Mouse (Mus musculus) spleen, postnatal 0 days (tissue): ENCODE measurements around the gene Fibp. TPM values are rescaled to one million over a fixed set of nuclear protein-coding genes. Genes with fewer than 3 reads are reported as not detected.

ENCODE experiments used
- polyA plus RNA-seq: library from polyadenylated mRNA; unstranded; fragments of >200 nt; fragmentation: Nextera tagmentation; extraction: Ambion mirVana; gene quantifications from 2 replicates; pipeline ENCODE4 v1.2.1, GENCODE M21; 2015

Gene Fibp
- polyA plus RNA-seq, result 55.0 and 60.8 TPM in 2 replicates

GRCm38 (mm10) chr19:5460465-5460911, at the start of gene Fibp:
Fibp (plus strand) TSS chr19:5460615.

GRCm38 (mm10) chr19:5424782-5425741, 35.4 kb upstream of the Fibp start, which contains the start of the genes Drap1 and AI837181:
Drap1 (minus strand) TSS chr19:5424979.
AI837181 (plus strand) TSS chr19:5425144.

GRCm38 (mm10) chr19:5447515-5448353, 12.7 kb upstream of the Fibp start, which contains the start of gene Fosl1:
Fosl1 (plus strand) TSS chr19:5447547.

GRCm38 (mm10) chr19:5457746-5458442, 2.5 kb upstream of the Fibp start, which contains the start of gene Ccdc85b:
Ccdc85b (minus strand) TSS chr19:5457894.

GRCm38 (mm10) chr19:5468374-5468773, 8.0 kb downstream of the Fibp start, which contains the start of gene Ctsw:
Ctsw (minus strand) TSS chr19:5468507.

GRCm38 (mm10) chr19:5473720-5474119, 13.3 kb downstream of the Fibp start, which contains the start of gene Efemp2:
Efemp2 (plus strand) TSS chr19:5473954.

GRCm38 (mm10) chr19:5487768-5488550, 27.5 kb downstream of the Fibp start, which contains the start of gene Mus81:
Mus81 (minus strand) TSS chr19:5488402.

GRCm38 (mm10) chr19:5490313-5490897, 30.0 kb downstream of the Fibp start, which contains the start of gene Cfl1:
Cfl1 (plus strand) TSS chr19:5490455.

GRCm38 (mm10) chr19:5503687-5504086, 43.3 kb downstream of the Fibp start, which contains the start of gene 1700020D05Rik:
1700020D05Rik (minus strand) TSS chr19:5503787.

GRCm38 (mm10) chr19:5510031-5511026, 49.9 kb downstream of the Fibp start, which contains the start of gene Snx32:
Snx32 (minus strand) TSS chr19:5510538.

Other genes with a start within 250 kb of the Fibp start
- gene Pacs1, start 187.5 kb upstream of the Fibp start, polyA plus RNA-seq, result 9.6 and 10.2 TPM in 2 replicates
- 172 and 197 TPM in 2 replicates for gene Sf3b2, start 165.2 kb upstream of the Fibp start, polyA plus RNA-seq
- 0.10 and 0.27 TPM in 2 replicates for gene Gal3st3, start 162.3 kb upstream of the Fibp start, polyA plus RNA-seq
- not detected in 2 replicates for gene Catsper1, start 124.9 kb upstream of the Fibp start, polyA plus RNA-seq
- gene Cst6, start 111.0 kb upstream of the Fibp start, polyA plus RNA-seq, result 0.51 and 0.99 TPM in 2 replicates
- 39.3 and 43.4 TPM in 2 replicates for gene Eif1ad, start 93.9 kb upstream of the Fibp start, polyA plus RNA-seq
- 304 and 334 TPM in 2 replicates for gene Banf1, start 93.4 kb upstream of the Fibp start, polyA plus RNA-seq
- gene Sart1, start 71.9 kb upstream of the Fibp start, polyA plus RNA-seq, result 51.2 and 52.4 TPM in 2 replicates
- gene Tsga10ip, start 58.1 kb upstream of the Fibp start, polyA plus RNA-seq, result 0.19 and 0.29 TPM in 2 replicates
- gene Drap1, start 35.6 kb upstream of the Fibp start, polyA plus RNA-seq, result 130 and 141 TPM in 2 replicates
- 25.6 and 28.8 TPM in 2 replicates for gene AI837181, start 35.5 kb upstream of the Fibp start, polyA plus RNA-seq
- not detected in 2 replicates for gene Fosl1, start 13.1 kb upstream of the Fibp start, polyA plus RNA-seq
- gene Ccdc85b, start 2.7 kb upstream of the Fibp start, polyA plus RNA-seq, result 5.3 and 6.5 TPM in 2 replicates
- 4.3 and 6.1 TPM in 2 replicates for gene Ctsw, start 7.9 kb downstream of the Fibp start, polyA plus RNA-seq
- 30.8 and 37.7 TPM in 2 replicates for gene Efemp2, start 13.3 kb downstream of the Fibp start, polyA plus RNA-seq
- gene Mus81, start 27.8 kb downstream of the Fibp start, polyA plus RNA-seq, result 19.9 and 21.2 TPM in 2 replicates
- 1,515 and 1,595 TPM in 2 replicates for gene Cfl1, start 29.8 kb downstream of the Fibp start, polyA plus RNA-seq
- 0.19 and 0.21 TPM in 2 replicates for gene 1700020D05Rik, start 43.2 kb downstream of the Fibp start, polyA plus RNA-seq
- 7.8 and 7.9 TPM in 2 replicates for gene Snx32, start 49.9 kb downstream of the Fibp start, polyA plus RNA-seq
- gene Ovol1, start 100.0 kb downstream of the Fibp start, polyA plus RNA-seq, result 0.07 TPM in 1 of 2 replicates, not detected in the other
- gene Ap5b1, start 107.4 kb downstream of the Fibp start, polyA plus RNA-seq, result 4.7 and 5.9 TPM in 2 replicates
- gene Rnaseh2c, start 141.3 kb downstream of the Fibp start, polyA plus RNA-seq, result 154 and 175 TPM in 2 replicates
- 33.2 and 34.5 TPM in 2 replicates for gene Kat5, start 149.6 kb downstream of the Fibp start, polyA plus RNA-seq
- gene Rela, start 176.9 kb downstream of the Fibp start, polyA plus RNA-seq, result 30.7 and 35.6 TPM in 2 replicates
- gene Sipa1, start 203.1 kb downstream of the Fibp start, polyA plus RNA-seq, result 37.1 and 42.1 TPM in 2 replicates
- 13.1 and 15.0 TPM in 2 replicates for gene Map3k11, start 228.1 kb downstream of the Fibp start, polyA plus RNA-seq
- 10.6 and 13.9 TPM in 2 replicates for gene Pcnx3, start 228.3 kb downstream of the Fibp start, polyA plus RNA-seq
- gene Kcnk7, start 243.8 kb downstream of the Fibp start, polyA plus RNA-seq, result 1.3 and 1.6 TPM in 2 replicates